Mouse (Mus musculus) lung, adult 2 months (tissue): ENCODE measurements around the gene Pde4d.

Experiments
- CTCF ChIP-seq: fragments of 200-500 bp; IDR thresholded peaks from 2 replicates; pipeline ENCODE4 v1.5.1; 2011; ENCODE audit warnings: mild to moderate bottlenecking, low read length, control low read depth; ENCODE audit not compliant: insufficient read depth
- POLR2A ChIP-seq: fragments of 200-500 bp; IDR thresholded peaks from 2 replicates; pipeline ENCODE4 v1.6.1; 2011; ENCODE audit warnings: low read depth, mild to moderate bottlenecking, control low read depth, low read length, borderline replicate concordance; ENCODE audit errors: extremely low read depth

- TF ChIP-seq CTCF (no peak), POLR2A (no peak)
Measured at GRCm38 (mm10) chr13:109677617-109678016, 1227.9 kb downstream of the Pde4d start.
